Mouse (Mus musculus) gastrocnemius, postnatal 4 days (tissue): ENCODE measurements around the gene Dchs1. TPM values are rescaled to one million over a fixed set of nuclear protein-coding genes. Genes with fewer than 3 reads are reported as not detected.

Experiments
- DNase-seq, 2 experiments: peaks; one replicate each; pipeline ENCODE4 v3.0.0; 2021 to 2022; ENCODE audit warnings: low spot score in 2 of 2, mixed read lengths in 2 of 2
- long read RNA-seq, 2 experiments: library from polyadenylated mRNA; stranded (forward); transcript quantifications; one replicate each; pipeline ENCODE4 v2.0.0; 2021
- total RNA-seq, 2 experiments: library from RNA; stranded (reverse); gene quantifications; 2 replicates each; pipeline ENCODE4 v1.2.3; 2021

The Dchs1 gene
- 10 to 100 TPM; 40.9 to 42.5 TPM for total RNA-seq
- long read RNA-seq, experiment 1, partial matches to known transcripts = 7 of 18 reads
- long read RNA-seq, experiment 1, other reads (novel, unspliced or antisense) = 11 of 18 reads
- long read RNA-seq, experiment 2, full-length matches to known transcripts = 2 of 33 reads
- long read RNA-seq, experiment 2, partial matches to known transcripts = 21 of 33 reads
- long read RNA-seq, experiment 2, other reads (novel, unspliced or antisense) = 10 of 33 reads

GRCm38 (mm10) chr7:105787285-105788140 lies at the start of gene Dchs1:
Gene Dchs1 (minus strand): TSS chr7:105787654.
- DNase-seq = peak in 1 of 2 experiments; percentile 58

- DNase-seq = no peak
Measured at GRCm38 (mm10) chr7:105824281-105824680, 36.8 kb upstream of the Dchs1 start.

- DNase-seq = no peak
Measured at GRCm38 (mm10) chr7:105818483-105818882, 31.0 kb upstream of the Dchs1 start.

- DNase-seq = no peak
Measured at GRCm38 (mm10) chr7:105816736-105817135, 29.3 kb upstream of the Dchs1 start.

- no peak for DNase-seq
Measured at GRCm38 (mm10) chr7:105813326-105813725, 25.9 kb upstream of the Dchs1 start.

GRCm38 (mm10) chr7:105812566-105812965 lies 25.1 kb upstream of the Dchs1 start:
- DNase-seq = no peak

GRCm38 (mm10) chr7:105811516-105811915 lies 24.1 kb upstream of the Dchs1 start:
- DNase-seq = no peak

GRCm38 (mm10) chr7:105810877-105811489 lies 23.5 kb upstream of the Dchs1 start, which contains the start of gene Mrpl17:
Gene Mrpl17 (minus strand): TSS chr7:105811099.
- DNase-seq = peak; percentile 99

GRCm38 (mm10) chr7:105810280-105810876 lies 22.9 kb upstream of the Dchs1 start:
- peak in 1 of 2 experiments; percentile 16 for DNase-seq

- DNase-seq = no peak
Measured at GRCm38 (mm10) chr7:105809836-105810235, 22.4 kb upstream of the Dchs1 start.

GRCm38 (mm10) chr7:105808385-105808784 lies 20.9 kb upstream of the Dchs1 start:
- DNase-seq = no peak

- no peak for DNase-seq
Measured at GRCm38 (mm10) chr7:105806716-105807115, 19.3 kb upstream of the Dchs1 start.

GRCm38 (mm10) chr7:105806125-105806524 lies 18.7 kb upstream of the Dchs1 start:
- no peak for DNase-seq

- DNase-seq = no peak
Measured at GRCm38 (mm10) chr7:105803428-105803827, 16.0 kb upstream of the Dchs1 start.

- DNase-seq = no peak
Measured at GRCm38 (mm10) chr7:105802771-105803170, 15.3 kb upstream of the Dchs1 start.

GRCm38 (mm10) chr7:105802312-105802711 lies 14.9 kb upstream of the Dchs1 start:
- no peak for DNase-seq

- DNase-seq = no peak
Measured at GRCm38 (mm10) chr7:105796972-105797371, 9.5 kb upstream of the Dchs1 start.

GRCm38 (mm10) chr7:105795759-105796366 lies 8.4 kb upstream of the Dchs1 start:
- no peak for DNase-seq

GRCm38 (mm10) chr7:105793701-105794100 lies 6.2 kb upstream of the Dchs1 start:
- DNase-seq = peak in 1 of 2 experiments; percentile 31

- no peak for DNase-seq
Measured at GRCm38 (mm10) chr7:105791147-105791546, 3.7 kb upstream of the Dchs1 start.
